Mouse (Mus musculus): ENCODE measurements around the gene Rpgrip1l.

The Rpgrip1l gene

DNA sequence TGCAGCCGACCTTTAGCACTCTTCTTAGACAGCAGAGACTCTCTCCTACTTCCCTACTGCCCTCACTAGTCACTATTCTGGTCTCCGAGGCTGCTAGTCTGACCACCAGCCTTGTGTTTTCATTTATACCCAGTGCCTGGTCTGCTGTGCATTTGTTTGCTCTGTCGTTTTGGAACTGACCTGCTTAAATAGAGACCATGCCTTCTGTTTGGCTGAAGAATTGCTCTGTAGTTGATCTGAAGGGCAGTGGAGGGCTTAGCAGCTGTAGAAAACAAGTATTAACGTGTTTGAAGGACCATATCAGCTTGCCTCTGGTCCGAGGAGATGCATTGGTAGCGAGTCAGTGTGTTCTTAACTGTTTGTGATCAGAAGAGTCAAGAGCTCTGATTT lies 16.4 kb upstream of the Rpgrip1l start:
- no peak for DNase-seq (ENCODE audit: low spot score in 2 of 2)

GRCm38 (mm10) chr8:91329056-91329455 lies 16.0 kb upstream of the Rpgrip1l start:
- no peak for DNase-seq (ENCODE audit: low spot score in 2 of 2)

GRCm38 (mm10) chr8:91327471-91328205 lies 14.6 kb upstream of the Rpgrip1l start:
- no peak for DNase-seq (ENCODE audit: low spot score in 2 of 2)

DNA sequence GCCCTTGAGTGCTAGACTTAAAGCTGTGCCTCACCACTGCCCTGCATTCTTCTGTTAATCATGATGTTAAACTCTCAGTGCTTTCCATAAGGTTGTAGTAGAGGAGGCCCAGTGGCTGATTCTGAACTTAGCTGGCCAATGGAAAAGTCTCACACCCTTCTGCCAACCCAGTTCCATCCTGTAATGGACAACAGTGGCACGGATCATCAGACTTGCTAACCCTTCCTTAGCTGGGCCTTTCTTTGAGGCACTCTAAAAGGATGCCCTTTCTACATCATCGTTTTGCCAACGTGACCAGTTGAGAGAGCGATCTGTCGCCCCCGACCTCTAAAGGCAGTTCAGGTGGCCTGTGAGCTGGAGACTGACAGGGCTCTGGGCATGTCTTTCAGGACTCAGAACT lies 13.9 kb upstream of the Rpgrip1l start:
- DNase-seq (ENCODE audit: low spot score in 2 of 2): no peak

- no peak for DNase-seq (ENCODE audit: low spot score in 2 of 2)
These were observed 13.0 kb upstream of the Rpgrip1l start for GRCm38 (mm10) chr8:91326018-91326417.

- DNase-seq (ENCODE audit: low spot score in 2 of 2): no peak
These were observed 11.9 kb upstream of the Rpgrip1l start for GRCm38 (mm10) chr8:91324916-91325315.

- DNase-seq (ENCODE audit: low spot score in 2 of 2): no peak
These were observed 11.2 kb upstream of the Rpgrip1l start for GRCm38 (mm10) chr8:91324271-91324670.

DNA sequence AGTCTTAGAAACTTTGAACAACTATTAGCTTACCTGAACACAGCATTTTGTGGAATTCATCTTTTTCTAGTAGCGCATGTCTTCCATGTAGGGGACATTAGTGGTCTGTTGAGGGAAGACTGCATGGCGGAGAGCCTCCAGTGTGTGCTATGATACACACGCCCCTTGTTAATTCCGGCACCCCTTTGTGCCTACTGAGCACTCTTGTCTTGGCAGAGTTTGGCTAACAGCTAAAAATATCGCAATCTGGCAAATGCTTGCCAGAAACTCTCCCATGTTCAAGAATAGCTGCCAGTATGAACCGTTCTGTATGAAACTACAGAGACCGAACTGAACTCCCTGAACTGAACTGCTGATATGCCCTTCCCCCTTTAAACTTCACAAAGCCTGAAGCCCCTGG lies 10.4 kb upstream of the Rpgrip1l start:
- no peak for DNase-seq (ENCODE audit: low spot score in 2 of 2)

- DNase-seq (ENCODE audit: low spot score in 2 of 2): no peak
These were observed 6.1 kb upstream of the Rpgrip1l start for GRCm38 (mm10) chr8:91318938-91319729.

DNA sequence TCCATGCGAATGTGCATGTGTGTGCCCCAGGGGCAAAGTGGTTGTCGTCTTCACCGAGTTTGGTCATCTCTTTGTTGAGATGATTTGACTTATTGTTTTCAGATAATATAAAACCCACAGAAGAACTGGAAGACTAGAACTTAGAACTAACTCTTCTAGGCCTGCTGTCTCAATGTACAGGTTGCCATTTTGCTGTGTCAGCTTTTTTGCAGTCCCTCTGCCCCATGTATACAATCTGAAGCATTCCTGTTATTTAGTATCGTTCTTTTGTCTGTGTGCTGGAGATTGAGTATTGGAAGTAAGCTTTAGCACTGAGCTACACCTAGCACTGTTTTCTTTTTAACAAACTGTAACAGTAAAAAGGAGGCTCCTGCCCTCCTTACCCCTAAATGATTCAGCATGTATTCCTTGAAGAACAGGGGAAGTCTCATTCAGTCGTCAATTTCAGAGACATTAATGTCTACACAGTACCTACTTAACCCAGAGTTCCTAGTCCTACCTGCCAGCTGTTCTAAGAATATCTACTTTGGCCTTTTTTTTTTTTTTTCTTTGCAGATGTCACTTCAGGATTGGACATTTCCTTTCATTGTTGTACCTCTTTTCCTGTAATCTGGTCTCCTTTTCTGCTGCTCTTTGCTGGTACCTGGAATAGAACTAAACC lies 4.6 kb upstream of the Rpgrip1l start:
- no peak for DNase-seq (ENCODE audit: low spot score in 2 of 2)

- no peak for DNase-seq (ENCODE audit: low spot score in 2 of 2)
These were observed 720 bp downstream of the Rpgrip1l start for GRCm38 (mm10) chr8:91312342-91312741.

DNA sequence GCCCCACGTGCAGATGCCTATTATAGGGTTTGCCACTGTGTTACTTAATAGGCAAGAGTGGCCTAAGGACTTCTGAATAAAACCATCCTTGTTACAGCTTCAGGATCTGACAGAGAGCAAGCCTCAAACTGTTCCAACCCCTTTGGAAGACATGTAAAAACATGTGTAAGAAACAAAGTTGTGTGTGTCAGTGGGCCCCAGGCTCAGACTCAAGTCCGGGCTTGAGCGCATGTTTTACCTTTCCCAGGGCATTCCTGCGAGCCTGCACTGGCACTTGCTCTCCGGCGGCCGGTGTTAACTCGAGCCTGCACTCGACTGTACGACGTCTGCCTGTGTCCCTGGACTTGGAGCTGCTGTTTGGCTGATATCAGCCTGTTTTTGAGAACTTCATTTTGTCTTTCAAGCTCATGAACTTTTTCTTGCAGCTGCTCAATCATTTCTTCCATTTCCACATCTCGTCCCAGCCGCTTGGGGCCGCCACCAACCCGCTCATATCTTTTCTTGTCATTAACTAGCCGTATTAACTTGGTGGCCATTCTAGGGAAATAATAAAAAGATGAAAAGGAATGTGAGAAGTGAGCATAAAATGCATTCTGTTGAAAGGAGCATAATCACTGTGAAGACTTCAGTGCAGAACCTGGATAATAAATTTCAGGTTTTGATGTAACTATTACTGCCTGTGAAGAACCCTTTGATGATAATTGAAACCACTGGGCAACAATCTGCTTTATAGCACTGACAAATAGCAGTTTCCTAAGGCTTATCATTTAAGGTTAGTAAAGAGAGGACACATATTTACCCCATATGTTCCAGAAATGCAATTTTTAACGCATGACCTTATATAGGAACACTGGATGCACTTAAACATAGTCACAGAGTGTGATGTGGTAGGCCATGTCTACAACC lies 8.3 kb downstream of the Rpgrip1l start:
- no peak for DNase-seq (ENCODE audit: low spot score in 2 of 2)

DNA sequence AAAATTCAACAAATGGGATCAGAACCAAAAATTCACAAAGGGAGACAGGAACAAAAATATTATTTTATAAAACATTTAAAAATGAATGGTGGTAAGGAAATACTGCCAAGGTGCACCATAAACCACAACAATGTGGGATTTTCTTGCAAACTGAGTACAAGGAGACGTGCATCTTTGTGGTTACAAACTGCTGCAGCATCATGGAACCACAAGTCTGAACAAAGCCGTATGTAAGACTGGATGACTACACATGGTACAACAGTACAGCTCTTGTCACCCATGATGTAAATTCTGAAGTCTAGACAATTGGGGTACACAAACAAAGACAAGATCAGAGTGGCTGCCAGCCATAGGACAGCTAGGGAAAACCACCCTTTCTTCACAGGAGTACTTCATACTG lies 14.4 kb downstream of the Rpgrip1l start:
- no peak for DNase-seq (ENCODE audit: low spot score in 2 of 2)

DNA sequence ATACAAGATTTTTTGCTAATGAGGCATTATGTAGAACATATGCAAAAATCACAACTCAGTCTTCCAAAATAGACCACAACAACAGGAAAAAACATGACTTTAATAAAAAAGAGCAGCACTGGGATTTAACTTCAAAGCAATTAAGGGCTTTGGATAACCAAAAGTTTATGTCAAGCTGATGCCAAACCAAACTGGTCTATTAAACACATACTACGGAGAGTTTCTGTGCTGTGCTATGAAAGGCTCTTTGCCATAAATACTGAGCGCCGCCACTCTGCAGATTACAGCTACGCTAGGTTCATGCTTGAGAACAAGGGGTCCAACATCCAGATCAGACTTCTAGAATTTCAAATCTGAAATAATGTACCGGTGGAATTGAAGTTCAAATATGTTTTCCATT lies 17.3 kb downstream of the Rpgrip1l start:
- no peak for DNase-seq (ENCODE audit: low spot score in 2 of 2)

- no peak for DNase-seq (ENCODE audit: low spot score in 2 of 2)
These were observed 22.5 kb downstream of the Rpgrip1l start for GRCm38 (mm10) chr8:91290576-91290975.

- no peak for DNase-seq (ENCODE audit: low spot score in 2 of 2)
These were observed 26.8 kb downstream of the Rpgrip1l start for GRCm38 (mm10) chr8:91286237-91286636.

DNA sequence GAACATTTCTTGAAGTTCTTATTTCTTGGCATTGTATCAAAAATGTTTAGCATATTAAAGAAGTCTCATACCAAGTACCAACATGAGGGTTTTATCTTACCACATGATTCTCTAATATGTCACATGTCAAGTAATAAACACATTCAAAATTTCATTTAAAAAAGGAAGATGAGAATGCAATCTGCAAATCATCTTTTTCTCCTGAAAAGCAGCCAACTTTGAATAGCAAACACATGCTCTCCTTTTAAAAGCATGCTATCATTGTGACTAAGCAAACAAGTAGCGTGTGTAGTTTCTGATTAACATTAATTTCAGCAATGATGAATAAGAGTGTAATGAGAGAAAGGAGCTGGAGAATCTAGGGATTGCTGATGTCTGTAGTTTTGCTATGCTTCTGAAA lies 29.2 kb downstream of the Rpgrip1l start:
- DNase-seq (ENCODE audit: low spot score in 2 of 2): no peak

DNA sequence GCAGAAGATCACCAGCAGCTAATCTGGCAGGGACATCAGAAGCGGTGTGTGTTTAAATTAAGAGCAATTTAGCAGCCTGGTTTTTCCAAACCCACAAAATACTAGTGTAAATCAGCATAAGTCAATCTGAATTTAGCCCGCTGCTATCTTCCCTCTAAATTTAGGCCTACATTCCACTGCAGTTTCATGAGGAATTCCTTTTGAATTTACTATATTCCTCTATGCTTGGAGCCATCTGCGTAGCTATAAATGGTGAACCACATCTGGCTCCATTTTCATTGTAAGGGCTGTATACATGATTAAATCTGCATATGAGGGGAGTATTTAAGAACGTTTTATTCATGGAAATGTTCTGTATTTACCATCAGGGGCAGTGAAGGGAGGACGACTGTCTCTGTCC lies 30.4 kb downstream of the Rpgrip1l start:
- no peak for DNase-seq (ENCODE audit: low spot score in 2 of 2)

GRCm38 (mm10) chr8:91281545-91281944 lies 31.5 kb downstream of the Rpgrip1l start:
- DNase-seq (ENCODE audit: low spot score in 2 of 2): no peak

DNA sequence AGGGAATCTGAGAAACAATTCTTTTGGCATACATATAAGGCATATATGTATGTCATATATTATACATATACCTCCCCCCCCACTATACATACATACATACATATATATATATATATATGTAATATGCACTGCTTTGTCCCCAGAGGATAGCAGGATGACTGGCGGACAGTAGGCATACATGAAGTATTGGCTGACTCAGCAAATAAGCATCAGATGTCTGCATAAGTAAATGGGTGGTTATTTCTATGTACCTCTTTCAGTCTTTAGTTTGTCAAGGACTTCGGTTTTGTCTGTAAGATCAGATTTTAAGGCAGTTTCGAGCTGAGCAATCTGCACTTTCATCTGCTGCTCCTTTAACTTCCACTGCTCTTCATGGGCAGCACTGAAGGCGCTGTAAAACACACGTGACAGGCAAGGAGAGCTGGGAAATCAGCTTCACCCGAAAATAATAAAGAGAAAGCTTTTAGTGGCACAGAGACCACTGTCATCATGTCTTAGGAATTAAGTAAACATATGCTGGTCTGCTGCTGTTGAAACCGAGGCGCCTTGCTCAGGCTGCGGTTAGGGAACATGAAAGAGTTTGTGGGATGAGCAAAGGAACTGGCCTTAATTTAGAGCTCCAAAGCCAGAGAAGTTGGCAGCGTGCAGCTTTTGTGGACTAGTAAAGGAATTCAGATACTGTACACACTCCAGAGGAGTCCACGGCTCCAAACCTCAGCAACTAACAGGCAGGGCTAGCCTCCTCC lies 32.4 kb downstream of the Rpgrip1l start:
- no peak for DNase-seq (ENCODE audit: low spot score in 2 of 2)

DNA sequence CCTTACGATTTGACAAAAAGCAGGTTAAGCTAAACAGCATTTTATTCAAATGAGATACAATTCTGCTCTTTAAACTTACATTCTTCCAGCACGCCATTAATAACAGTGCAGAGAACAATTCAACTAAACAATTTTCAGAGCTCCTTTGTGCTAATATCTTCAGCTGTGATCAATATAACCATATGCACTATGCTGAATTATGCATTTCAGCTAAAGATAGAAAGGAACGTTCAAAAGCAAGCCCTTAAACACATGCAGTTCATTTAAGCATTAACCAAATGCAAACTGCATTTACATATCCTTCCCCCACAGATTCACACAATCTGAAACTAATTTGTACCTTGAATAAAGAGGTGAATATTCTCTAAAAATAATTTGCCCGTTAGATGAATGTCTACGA lies 35.0 kb downstream of the Rpgrip1l start:
- DNase-seq (ENCODE audit: low spot score in 2 of 2): no peak
